Mouse (Mus musculus) left cerebral cortex, postnatal 14 days (tissue): Measurements from ENCODE around the gene Nid2. TPM values are rescaled to one million over a fixed set of nuclear protein-coding genes. Genes with fewer than 3 reads are reported as not detected.

Experiments used
- DNase-seq, 2 experiments: peaks; one replicate each; pipeline ENCODE4 v3.0.0; 2021 to 2022; ENCODE audit warnings: low spot score in 2 of 2, mixed read lengths in 1 of 2
- intact Hi-C: fragments of 180-260 bp; cut with DNase I; formaldehyde crosslinking; loops from one replicate; pipeline ENCODE4 v1.15.1; 2025
- total RNA-seq, 2 experiments: library from RNA; stranded (reverse); gene quantifications; 2 replicates each; pipeline ENCODE4 v1.2.3; 2021

Nid2 gene
- total RNA-seq, 2 experiments from 2014 or later = 11.0 to 12.7 TPM

DNA sequence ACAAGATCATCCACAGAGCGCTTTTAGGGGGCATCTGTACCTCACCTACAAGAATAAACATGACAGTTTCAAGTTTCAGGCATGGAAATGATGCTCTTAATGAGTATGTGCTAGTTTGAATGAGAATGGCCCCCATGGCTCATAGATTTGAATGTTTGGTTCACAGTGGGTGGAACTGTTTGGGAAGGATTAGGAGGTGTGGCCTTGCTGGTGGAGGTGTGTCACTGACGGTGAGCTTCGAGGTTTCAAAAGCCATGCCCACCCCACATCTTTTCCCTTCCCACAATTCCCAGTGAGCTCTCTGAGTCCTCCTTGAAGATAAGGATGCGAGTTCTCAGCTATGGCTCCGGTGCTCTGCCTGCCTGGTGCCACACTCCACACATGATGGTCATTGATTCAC lies 70.6 kb downstream of the Nid2 start:
- no peak for DNase-seq
- intact Hi-C loops = loop anchor here (10.0 kb wide), 1 partner anchor 433 kb away; no protein-coding TSS in a partner anchor

DNA sequence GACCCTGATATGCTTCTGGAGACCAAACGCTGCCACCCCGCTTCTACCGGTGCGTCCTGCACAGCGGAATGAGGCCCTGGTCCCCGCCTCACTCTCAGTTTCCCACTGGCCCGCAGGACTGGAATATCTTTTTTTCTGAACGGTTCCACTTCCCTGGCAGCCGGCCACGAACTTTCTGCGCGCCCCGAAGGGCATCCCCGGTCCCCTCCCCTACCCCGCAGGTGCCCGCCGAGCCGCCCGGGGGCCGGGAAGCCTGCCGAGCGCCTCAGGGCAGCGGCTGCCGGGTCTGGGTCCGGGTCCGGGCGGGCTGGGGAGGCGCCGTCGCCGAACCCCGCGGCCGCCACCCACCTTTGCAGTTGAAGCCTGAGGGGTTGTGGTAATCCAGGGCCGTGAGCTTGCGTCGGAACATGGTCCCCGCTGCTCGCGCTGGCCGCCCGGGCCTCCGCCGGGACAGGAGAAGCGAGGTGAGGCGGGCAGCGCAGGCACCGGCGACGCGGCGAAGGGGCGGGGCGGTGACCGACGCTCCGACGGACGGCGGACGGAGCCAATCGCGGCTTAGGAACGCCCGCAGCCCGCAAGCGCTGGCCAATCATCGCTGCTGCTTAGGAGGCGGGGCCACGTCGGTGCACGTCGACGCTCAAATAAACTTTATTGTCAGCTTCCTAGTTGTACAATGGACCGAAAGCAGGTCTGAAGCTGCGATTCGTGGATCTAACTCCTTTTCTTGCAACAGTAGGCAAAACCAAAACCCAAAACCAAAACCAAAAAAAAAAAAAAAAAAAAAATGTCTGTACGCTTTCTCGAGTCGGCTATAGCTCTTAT lies 72.5 kb downstream of the Nid2 start, which contains the start of gene Rtraf:
Gene Rtraf, minus strand, starts transcription at position 504 of the 822 bp plus-strand sequence.
- peak; percentile 92 to 93 for DNase-seq
- intact Hi-C loops = loop anchor here (10.0 kb wide), 1 partner anchor 431 kb away; no protein-coding TSS in a partner anchor

- intact Hi-C loops = loop anchor here (10.0 kb wide), 1 partner anchor 429 kb away; no protein-coding TSS in a partner anchor
- DNase-seq = peak in 1 of 2 experiments; percentile 40
Measured at GRCm38 (mm10) chr14:19825481-19825880, 74.4 kb downstream of the Nid2 start.

DNA sequence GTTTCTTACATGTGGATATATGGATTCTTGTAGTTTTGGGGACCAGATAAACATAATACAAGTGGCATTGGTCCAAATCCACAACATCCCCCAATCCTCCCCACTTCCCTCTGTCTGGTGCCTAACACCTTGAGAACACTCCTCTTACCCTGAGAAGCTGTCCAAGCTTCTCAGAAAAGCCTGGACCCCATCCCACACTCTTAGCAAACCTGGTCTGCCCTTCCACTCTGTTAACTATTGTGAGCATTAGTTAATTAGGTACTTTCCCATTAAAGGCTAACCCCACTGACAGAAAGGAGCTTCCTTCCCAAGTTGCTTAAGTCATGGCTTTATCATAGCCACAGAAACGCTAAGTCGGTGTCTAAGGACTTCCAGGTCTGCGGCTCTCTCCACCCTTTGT lies 85.2 kb downstream of the Nid2 start:
- intact Hi-C loops = no loop called here
- no peak for DNase-seq

DNA sequence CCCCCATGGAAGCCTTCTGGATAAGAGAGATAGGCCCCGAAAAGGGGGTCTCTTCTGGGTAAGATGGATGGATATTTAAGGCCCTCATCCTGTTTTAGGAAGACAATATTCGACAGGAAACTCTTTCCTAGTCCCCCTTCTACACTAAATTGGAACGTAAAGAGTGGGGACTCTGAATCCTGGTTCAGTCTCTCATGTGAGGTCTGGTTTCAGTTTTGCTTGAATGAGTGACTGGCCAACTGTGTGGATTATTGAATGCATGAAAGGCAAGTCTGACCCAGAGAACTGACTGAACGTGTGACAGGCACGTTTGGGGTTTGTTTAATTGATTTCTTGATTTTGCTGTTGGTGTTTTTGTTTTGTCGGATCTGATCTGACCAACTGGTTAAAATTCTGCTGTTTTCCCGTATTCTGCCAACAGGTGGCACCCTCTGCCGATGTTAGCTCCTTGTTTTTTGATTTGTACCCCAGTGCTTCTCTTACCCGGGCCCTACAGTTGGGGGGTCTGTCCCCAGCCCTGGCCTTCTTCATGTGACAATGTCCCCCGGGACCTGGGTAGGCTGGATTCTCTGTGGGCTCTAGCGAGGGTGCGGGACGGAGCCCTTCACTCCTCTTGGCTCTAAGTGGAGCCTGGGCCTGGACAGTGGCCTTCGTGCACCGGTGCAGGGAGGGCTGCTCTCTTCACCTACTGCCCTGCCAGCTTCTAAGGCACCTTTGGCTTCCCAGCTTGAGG lies 88.7 kb downstream of the Nid2 start:
- DNase-seq = peak; percentile 80 to 84
- intact Hi-C loops = loop anchor here (1.0 to 5.0 kb wide), 2 partner anchors 227 to 428 kb away; partner anchors contain the start of gene Kcnk16

GRCm38 (mm10) chr14:19853471-19853870 lies 102.4 kb downstream of the Nid2 start:
- DNase-seq = no peak
- intact Hi-C loops = no loop called here

DNA sequence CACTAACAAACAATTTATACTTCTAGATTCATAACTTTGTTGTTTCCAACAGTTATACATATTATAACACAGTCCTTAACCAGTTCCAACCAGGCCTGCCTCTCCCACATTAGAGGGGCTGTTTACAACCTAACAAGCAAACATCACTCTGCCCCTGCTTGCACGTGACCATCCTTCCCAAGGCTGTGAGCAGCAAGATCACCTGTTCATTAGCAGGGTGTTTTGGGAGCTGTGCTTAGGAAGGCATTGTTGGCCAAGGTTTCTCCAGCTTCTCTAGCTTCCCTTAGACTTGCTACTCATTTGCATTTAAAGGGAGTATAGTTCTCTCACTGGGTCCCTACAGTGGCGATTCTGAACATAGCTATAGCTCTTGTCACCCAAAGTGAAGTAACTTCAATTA lies 107.2 kb downstream of the Nid2 start:
- no peak for DNase-seq
- intact Hi-C loops = loop anchor here (5.0 kb wide), 1 partner anchor 209 kb away; no protein-coding TSS in a partner anchor

DNA sequence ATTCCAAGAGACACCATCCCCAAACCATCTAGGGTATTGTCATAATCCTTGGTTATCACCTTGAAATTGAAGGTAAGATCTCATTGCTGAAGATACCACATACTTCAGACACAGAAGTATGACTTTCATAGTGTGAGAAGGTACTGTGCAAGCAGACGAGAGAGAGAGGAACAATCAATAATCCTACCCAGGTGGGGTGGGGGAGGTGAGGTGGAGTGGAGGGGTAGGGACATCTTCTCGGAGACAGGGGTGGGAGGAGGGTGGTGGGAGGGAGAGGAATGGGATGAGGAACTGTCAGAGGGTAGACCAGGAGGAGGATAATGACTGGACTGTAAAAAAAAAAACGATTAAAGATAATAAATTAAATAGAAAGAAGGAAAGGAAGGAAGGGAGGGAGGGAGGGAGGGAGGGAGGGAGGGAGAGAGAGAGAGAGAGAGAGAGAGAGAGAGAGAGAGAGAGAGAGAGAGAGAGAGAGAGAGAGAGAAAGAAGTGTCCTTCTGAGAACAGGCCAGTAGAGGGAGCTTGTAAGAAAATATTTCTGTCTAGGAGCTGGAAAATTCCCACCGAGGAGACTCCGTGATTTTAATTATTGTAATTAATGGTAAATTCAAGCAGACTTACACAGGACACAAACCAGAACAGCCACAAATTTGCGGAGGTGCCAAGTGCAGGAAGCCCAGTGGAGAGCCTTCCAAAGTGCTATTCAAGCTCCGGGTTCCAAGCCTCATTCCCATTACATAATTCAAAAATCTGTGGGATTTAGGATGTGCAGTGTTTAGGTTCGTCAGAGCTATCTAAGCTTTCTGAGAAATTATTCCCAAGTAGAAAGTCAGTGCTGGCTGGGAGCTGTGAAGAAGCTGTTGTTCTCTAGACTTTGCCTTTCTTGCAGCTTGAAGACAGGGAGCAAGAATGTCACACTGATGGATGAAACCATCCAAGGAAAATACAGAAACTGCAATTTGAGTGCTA lies 108.0 kb downstream of the Nid2 start:
- DNase-seq = peak; percentile 55 to 73
- intact Hi-C loops = loop anchor here (1.0 to 5.0 kb wide), 2 partner anchors 117 to 208 kb away; no protein-coding TSS in a partner anchor

DNA sequence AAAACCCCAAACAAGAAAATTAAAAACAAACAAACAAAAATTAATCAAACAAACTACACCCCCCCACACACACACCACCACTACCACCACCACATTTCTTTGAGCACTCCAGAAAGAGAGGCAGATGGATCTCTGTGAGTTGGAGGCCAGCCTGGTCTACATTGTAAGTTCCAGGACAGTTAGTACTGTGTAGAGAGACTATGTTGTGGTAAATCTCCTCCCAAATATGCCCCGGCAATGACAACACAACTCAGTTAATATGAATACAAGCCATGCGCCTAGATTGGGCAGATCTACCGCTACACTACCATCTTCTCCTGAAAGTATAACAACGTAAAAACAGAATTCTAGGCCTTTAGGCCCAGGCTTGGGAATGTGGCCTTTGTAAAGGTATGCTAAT lies 109.2 kb downstream of the Nid2 start:
- intact Hi-C loops = no loop called here
- no peak for DNase-seq

Other genes with a start within 250 kb of the Nid2 start
- not detected for gene Gm2244, start 201.3 kb upstream of the Nid2 start, total RNA-seq
- gene Gm2237, start 166.1 kb upstream of the Nid2 start, total RNA-seq = 1 to 10 TPM; 2.3 to 3.3 TPM
- gene Gm5458, start 148.7 kb upstream of the Nid2 start, total RNA-seq = not detected
- gene Rtraf, start 72.6 kb downstream of the Nid2 start, total RNA-seq = 10 to 100 TPM; 44.7 to 46.0 TPM
- gene Gng2, start 226.4 kb downstream of the Nid2 start, total RNA-seq = 100 to 1,000 TPM; 346 to 354 TPM